Mouse (Mus musculus) neural tube, embryonic 11.5 days (tissue): ENCODE data around the gene Gm9758. TPM values are rescaled to one million over a fixed set of nuclear protein-coding genes. Genes with fewer than 3 reads are reported as not detected.
"Not testable (repeated sequence)": the region's sequence is repeated elsewhere in the genome, so short reads cannot be mapped to it uniquely, and the experiment has no call there.

Experiments
- ATAC-seq: fragments of 200-750 bp; cut with Nextera tagmentation; 2 replicates; pipeline ENCODE4 v1.8.0; 2017; ENCODE audit warnings: moderate number of reproducible peaks, mild to moderate bottlenecking, moderate TSS enrichment, moderate library complexity; ENCODE audit not compliant: insufficient read depth, low FRiP score, low TSS enrichment
- DNase-seq: peaks from one replicate; pipeline ENCODE4 v3.0.0-alpha.2; 2015; ENCODE audit warnings: low spot score
- H3K27ac ChIP-seq: fragments of 300-500 bp; sonication (generic); 2 replicates; pipeline ENCODE4 v1.5.1; 2014; ENCODE audit warnings: low read depth, mild to moderate bottlenecking, low read length
- H3K27me3 ChIP-seq: fragments of 300-500 bp; sonication (generic); 2 replicates; pipeline ENCODE4 v1.6.1; 2014; ENCODE audit warnings: mild to moderate bottlenecking, low read length, mixed read lengths; ENCODE audit not compliant: control insufficient read depth, insufficient read depth
- H3K36me3 ChIP-seq: fragments of 300-500 bp; sonication (generic); 2 replicates; pipeline ENCODE4 v1.6.1; 2014; ENCODE audit warnings: mild to moderate bottlenecking, low read length, moderate library complexity, mixed read lengths; ENCODE audit not compliant: control insufficient read depth, insufficient read depth
- H3K4me1 ChIP-seq: fragments of 300-500 bp; sonication (generic); 2 replicates; pipeline ENCODE4 v1.6.1; 2014; ENCODE audit warnings: low read length, mixed read lengths; ENCODE audit not compliant: control insufficient read depth, insufficient read depth
- H3K4me2 ChIP-seq: fragments of 300-500 bp; sonication (generic); 2 replicates; pipeline ENCODE4 v1.6.1; 2014; ENCODE audit warnings: low read depth, mild to moderate bottlenecking, moderate library complexity
- H3K4me3 ChIP-seq: fragments of 300-500 bp; sonication (generic); 2 replicates; pipeline ENCODE4 v1.5.1; 2014; ENCODE audit warnings: low read depth, low read length
- H3K9ac ChIP-seq: fragments of 300-500 bp; sonication (generic); 2 replicates; pipeline ENCODE4 v1.6.1; 2014; ENCODE audit warnings: mild to moderate bottlenecking, low read length
- H3K9me3 ChIP-seq: fragments of 300-500 bp; sonication (generic); 2 replicates; pipeline ENCODE4 v1.6.1; 2016; ENCODE audit warnings: low read length; ENCODE audit not compliant: control insufficient read depth
- WGBS: fragments of 180-500 bp; shearing (Covaris S2); extraction: QIAGEN DNeasy Blood & Tissue Kit; methylation state at CpG from one replicate; pipeline ENCODE4 v1.1.7; 2014; 5-methylcytosine and 5-hydroxymethylcytosine counted together
- polyA plus RNA-seq: library from polyadenylated mRNA; unstranded; fragments of >200 nt; fragmentation: Nextera tagmentation; extraction: Ambion mirVana; gene quantifications from 2 replicates; pipeline ENCODE4 v1.2.1, GENCODE M21; 2014

Gm9758 gene
- not detected in 2 replicates for polyA plus RNA-seq

DNA sequence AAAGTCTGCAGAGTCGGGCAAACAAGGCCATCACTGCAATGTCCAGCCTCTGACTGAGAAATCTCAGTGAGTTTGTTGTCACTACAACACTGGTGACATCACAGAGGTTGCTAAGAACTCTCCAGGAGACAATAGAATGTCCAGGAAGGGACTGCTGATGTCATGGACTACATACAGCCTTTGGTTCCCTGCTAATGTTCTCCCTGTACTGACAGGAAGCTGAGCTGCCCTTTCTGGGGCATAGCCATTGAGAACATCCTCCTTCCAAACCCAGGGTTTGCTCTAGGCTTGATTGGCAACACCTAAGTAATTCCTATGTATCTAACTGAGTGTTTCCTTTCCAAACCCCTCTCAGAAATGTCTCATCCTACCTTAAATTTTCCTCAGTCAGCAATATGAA, at the start of gene Gm9758:
Gene Gm9758 (minus strand): TSS at position 101 of the 400 bp plus-strand sequence.
- not testable (repeated sequence) for H3K4me1 ChIP-seq

DNA sequence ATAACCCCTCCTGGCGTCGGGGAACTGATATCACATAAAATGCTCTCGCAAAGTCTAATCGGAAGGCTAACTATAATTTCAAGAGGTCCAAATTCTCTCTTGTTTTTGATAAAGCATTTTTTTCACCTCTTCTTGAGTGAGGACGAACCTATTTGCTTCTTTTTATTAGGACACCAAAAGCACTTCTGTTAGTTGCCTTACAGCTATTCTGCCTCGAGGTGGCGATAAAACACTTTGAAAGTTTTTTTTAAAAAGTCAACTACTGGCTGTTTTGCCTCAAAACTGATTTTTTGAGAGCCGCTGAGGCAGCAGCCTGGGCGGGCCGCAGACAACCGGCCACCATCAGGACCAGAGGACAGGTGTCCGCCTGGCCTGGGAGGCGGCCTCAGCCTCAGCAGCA, 49.1 kb upstream of the Gm9758 start:
- not testable (repeated sequence) for H3K27me3 ChIP-seq, H3K4me3 ChIP-seq, H3K9ac ChIP-seq, ATAC-seq, H3K36me3 ChIP-seq, H3K4me1 ChIP-seq, DNase-seq, H3K27ac ChIP-seq, H3K9me3 ChIP-seq, H3K4me2 ChIP-seq
- WGBS: 84% methylated on average over 13 of the region's 13 CpGs

More for the DNA sequence above, at the start of gene Gm9758:
- not testable (repeated sequence) for H3K36me3 ChIP-seq, ATAC-seq, H3K27me3 ChIP-seq, H3K27ac ChIP-seq, H3K9me3 ChIP-seq, H3K9ac ChIP-seq, H3K4me3 ChIP-seq, DNase-seq, H3K4me2 ChIP-seq
- 76% methylated on average over 1 of the region's 1 CpGs for WGBS

DNA sequence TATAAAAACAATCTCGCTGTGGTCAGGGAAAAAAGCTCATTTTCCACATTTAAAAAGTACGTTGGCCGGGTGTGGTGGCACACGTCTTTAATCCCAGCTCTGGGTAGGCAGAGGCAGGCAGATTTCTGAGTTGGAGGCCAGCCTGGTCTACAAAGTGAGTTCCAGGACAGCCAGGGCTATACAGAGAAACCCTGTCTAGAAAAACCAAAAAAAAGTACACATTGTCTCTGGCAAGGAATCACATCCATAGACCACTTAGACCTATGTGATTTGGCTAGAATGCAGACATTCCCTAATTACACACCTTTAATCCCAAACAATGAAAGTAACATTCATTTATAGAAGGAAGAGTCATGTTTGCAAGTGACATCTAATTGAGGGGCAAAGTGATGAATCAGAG, 46.8 kb upstream of the Gm9758 start:
- ATAC-seq, H3K27me3 ChIP-seq, H3K4me2 ChIP-seq, H3K4me1 ChIP-seq, H3K9ac ChIP-seq, H3K27ac ChIP-seq, DNase-seq, H3K36me3 ChIP-seq, H3K9me3 ChIP-seq, H3K4me3 ChIP-seq: not testable (repeated sequence)
- 82% methylated on average over 4 of the region's 4 CpGs for WGBS

DNA sequence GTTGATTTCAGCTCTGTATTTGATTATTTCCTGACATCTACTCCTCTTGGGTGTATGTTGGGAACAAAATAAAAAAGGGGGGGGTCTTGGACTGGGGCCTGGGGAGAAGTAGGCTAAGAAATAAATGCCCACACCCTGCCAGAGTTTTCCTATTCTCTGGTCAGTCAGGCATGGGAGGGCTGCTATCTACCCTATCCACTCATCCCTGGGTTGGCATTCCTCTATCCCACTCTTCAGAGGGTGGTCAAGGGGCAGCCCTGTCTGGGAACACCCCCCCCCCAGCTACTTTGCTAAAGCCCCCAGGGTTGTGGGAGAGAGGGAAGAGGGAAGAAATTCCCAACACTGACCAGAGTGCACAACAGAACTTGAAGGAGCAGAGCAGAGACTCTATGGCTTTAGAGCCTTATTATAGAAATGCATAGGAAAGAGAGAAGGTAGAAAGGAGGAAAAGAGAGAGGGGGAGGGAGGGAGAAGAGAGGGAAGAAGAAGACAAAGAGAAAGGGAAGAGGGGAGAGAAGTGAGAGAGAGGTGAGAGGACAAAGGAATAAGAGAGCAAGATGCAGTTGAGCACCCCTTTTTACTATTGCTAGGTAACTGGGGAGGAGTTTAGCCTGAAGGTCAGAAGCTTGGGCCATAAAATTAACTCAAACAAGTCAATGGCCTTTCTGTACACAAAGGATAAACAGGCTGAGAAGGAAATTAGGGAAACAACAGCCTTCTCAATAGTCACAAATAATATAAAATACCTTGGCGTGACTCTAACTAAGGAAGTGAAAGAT, 41.4 kb upstream of the Gm9758 start:
- H3K9me3 ChIP-seq, H3K27me3 ChIP-seq, H3K9ac ChIP-seq, H3K4me2 ChIP-seq, H3K4me3 ChIP-seq, H3K27ac ChIP-seq, DNase-seq, H3K4me1 ChIP-seq, H3K36me3 ChIP-seq: not testable (repeated sequence)
- WGBS: 95% methylated on average over 1 of the region's 1 CpGs
- ATAC-seq: 0 out of 2 replicates have a peak, but pooled peaks have one; percentile 27

DNA sequence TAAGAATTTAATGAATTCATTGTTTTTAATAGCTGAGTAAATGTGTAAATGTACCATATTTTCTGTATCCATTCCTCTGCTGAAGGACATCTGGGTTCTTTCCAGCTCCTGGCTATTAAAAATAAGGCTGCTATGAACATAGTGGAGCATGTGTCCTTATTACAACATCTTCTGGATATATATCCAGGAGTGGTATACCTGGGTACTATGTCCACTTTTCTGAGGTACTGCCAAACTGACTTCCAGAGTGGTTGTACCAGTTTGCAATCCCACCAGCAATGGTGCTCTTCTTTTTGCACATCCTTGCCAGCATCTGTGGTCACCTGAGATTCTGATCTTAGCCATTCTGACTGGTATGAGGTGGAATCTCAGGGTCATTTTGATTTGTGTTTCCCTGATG, 38.9 kb upstream of the Gm9758 start:
- DNase-seq, H3K4me1 ChIP-seq, H3K27me3 ChIP-seq, H3K36me3 ChIP-seq, H3K4me3 ChIP-seq, H3K4me2 ChIP-seq, H3K9ac ChIP-seq, H3K9me3 ChIP-seq, ATAC-seq, H3K27ac ChIP-seq: not testable (repeated sequence)

DNA sequence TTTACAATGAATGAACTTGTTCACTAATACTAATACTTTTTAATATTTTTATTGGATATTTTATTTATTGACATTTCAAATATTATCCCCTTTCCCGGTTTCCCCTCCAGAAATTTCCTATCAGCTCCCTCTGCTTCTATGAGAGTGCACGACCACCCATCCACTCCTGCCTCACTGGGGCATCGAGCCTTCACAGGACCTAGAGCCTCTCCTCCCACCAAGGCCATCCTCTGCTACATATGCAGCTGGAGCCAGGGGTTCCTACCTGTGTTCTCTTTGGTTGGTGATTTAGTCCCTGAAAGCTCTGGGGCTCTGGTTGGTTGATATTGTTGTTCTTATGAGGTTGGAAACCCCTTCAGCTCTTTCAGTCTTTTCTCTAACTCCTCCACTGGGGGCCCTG, 38.0 kb upstream of the Gm9758 start:
- not testable (repeated sequence) for H3K4me3 ChIP-seq, H3K27ac ChIP-seq, DNase-seq, H3K36me3 ChIP-seq, H3K27me3 ChIP-seq, H3K4me2 ChIP-seq, ATAC-seq, H3K9ac ChIP-seq, H3K4me1 ChIP-seq
- 71% methylated on average over 3 of the region's 3 CpGs for WGBS
- H3K9me3 ChIP-seq: peaks cover 12% of the 10 kb centered on the region

DNA sequence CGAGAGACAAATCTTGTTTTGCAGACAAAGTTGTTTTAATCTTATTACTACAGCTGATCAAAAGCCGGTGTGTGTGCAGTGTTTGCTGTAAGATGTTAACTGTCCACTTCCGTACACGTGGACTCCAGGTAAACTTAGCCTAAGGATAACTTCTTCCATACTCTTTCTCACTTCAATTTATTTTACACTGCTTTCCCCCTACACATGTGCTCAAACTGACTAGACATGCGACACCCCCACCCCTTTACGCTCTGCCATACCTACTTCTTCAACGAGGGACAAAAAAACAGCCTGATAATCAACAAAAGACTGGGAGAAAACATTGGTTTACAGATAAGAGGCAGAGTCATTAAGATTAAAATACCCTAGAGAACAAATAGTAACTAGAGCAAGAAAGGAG, 37.1 kb upstream of the Gm9758 start:
- not testable (repeated sequence) for H3K27ac ChIP-seq, H3K36me3 ChIP-seq, H3K4me1 ChIP-seq, H3K9ac ChIP-seq, DNase-seq, H3K4me3 ChIP-seq, H3K4me2 ChIP-seq, H3K27me3 ChIP-seq
- ATAC-seq: peak; percentile 75
- 69% methylated on average over 7 of the region's 7 CpGs for WGBS
- peaks cover 12% of the 10 kb centered on the region for H3K9me3 ChIP-seq

DNA sequence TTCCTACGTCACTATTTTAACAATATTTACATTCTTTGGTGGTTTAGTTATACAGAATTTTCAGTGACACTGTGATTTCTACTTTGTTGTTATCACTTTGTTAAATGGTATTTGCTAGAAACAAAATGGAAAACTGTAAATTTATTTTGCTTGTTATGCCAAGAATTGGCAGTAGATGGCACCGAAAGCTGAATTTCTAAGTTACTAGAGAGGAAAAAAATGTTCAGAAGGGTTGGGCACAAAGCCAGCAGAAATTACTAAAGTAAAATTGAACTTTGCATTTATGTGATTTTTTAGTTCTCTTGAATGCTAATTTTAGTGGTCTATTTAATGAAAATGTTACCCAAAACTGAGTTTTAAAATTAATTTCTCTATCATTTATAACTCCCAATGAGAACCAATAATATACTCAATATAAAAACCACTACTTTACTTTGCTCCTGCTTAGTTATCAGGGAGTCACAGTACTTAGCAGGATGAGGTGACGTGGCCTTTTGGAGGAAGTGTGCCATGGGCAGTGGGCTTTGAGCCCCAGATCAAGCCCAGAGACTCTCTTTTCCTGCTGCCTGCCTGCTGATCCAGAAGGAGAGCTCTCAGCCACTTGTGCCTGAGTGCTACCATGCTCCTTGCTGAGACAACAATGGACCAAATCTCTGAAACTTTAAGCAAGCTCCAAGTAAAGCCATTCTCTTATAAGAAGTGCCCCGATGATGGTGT, 32.9 kb upstream of the Gm9758 start:
- not testable (repeated sequence) for H3K27me3 ChIP-seq, H3K4me1 ChIP-seq, H3K9ac ChIP-seq, H3K36me3 ChIP-seq, DNase-seq, ATAC-seq, H3K9me3 ChIP-seq, H3K4me2 ChIP-seq, H3K4me3 ChIP-seq, H3K27ac ChIP-seq
- 69% methylated on average over 4 of the region's 4 CpGs for WGBS

DNA sequence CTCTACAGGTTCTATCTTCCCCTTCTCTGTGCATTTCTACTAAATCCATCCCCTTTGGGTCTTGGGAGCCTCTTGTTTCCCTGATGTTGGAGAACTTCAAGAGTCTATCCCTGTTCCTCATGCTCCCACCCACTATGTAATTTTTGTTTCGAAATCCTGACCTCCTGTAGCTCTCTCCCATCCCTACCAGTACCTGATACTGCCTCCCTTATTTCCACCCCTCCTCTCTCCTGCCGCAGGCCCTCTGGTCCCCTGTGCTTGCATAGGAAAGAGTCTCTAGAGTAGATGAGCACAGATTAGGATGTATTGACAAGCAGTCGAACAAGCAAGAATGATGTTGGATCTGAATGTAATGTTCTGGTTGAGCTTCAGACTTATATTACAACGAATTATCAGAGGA, 30.8 kb upstream of the Gm9758 start:
- not testable (repeated sequence) for DNase-seq, H3K27me3 ChIP-seq, H3K4me3 ChIP-seq, H3K9ac ChIP-seq, H3K27ac ChIP-seq, H3K4me2 ChIP-seq, H3K9me3 ChIP-seq, ATAC-seq, H3K36me3 ChIP-seq, H3K4me1 ChIP-seq
- WGBS: 73% methylated on average over 4 of the region's 4 CpGs
